Mouse (Mus musculus) neural tube, embryonic 15.5 days (tissue): ENCODE data around the gene Golph3. TPM values are rescaled to one million over a fixed set of nuclear protein-coding genes. Genes with fewer than 3 reads are reported as not detected.

Experiments used
- ATAC-seq: fragments of 200-750 bp; cut with Nextera tagmentation; 2 replicates; pipeline ENCODE4 v1.8.0; 2017; ENCODE audit warnings: mild to moderate bottlenecking, moderate TSS enrichment, moderate library complexity; ENCODE audit not compliant: low FRiP score
- H3K27ac ChIP-seq: fragments of 300-500 bp; sonication (generic); replicated peaks from 2 replicates; pipeline ENCODE4 v1.5.1; 2015; ENCODE audit warnings: mild to moderate bottlenecking, inconsistent platforms
- H3K27me3 ChIP-seq: fragments of 300-500 bp; sonication (generic); replicated peaks from 2 replicates; pipeline ENCODE4 v1.6.1; 2015; ENCODE audit warnings: inconsistent platforms
- H3K36me3 ChIP-seq: fragments of 300-500 bp; sonication (generic); 2 replicates; pipeline ENCODE4 v1.6.1; 2015; ENCODE audit warnings: inconsistent platforms
- H3K4me1 ChIP-seq: fragments of 300-500 bp; sonication (generic); 2 replicates; pipeline ENCODE4 v1.6.1; 2015; ENCODE audit warnings: inconsistent platforms
- H3K4me2 ChIP-seq: fragments of 300-500 bp; sonication (generic); 2 replicates; pipeline ENCODE4 v1.6.1; 2015; ENCODE audit warnings: inconsistent platforms, mild to moderate bottlenecking, moderate library complexity
- H3K4me3 ChIP-seq: fragments of 300-500 bp; sonication (generic); replicated peaks from 2 replicates; pipeline ENCODE4 v1.5.1; 2015; ENCODE audit warnings: mild to moderate bottlenecking, inconsistent platforms
- H3K9ac ChIP-seq: fragments of 300-500 bp; sonication (generic); replicated peaks from 2 replicates; pipeline ENCODE4 v1.6.1; 2015; ENCODE audit warnings: mild to moderate bottlenecking, inconsistent platforms
- H3K9me3 ChIP-seq: fragments of 300-500 bp; sonication (generic); replicated peaks from 2 replicates; pipeline ENCODE4 v1.6.1; 2016; ENCODE audit warnings: inconsistent platforms
- WGBS: fragments of 180-500 bp; shearing (Covaris S2); methylation state at CpG from one replicate; pipeline ENCODE4 v1.1.7; 2015; ENCODE audit warnings: mixed read lengths; 5-methylcytosine and 5-hydroxymethylcytosine counted together
- polyA plus RNA-seq: library from polyadenylated mRNA; unstranded; fragments of >200 nt; fragmentation: Nextera tagmentation; extraction: Ambion mirVana; gene quantifications from 2 replicates; pipeline ENCODE4 v1.2.1, GENCODE M21; 2015

Gene Golph3
- polyA plus RNA-seq, 1 experiment from 2014 or later, result 73.1 TPM

GRCm38 (mm10) chr15:12373496-12373895 is 52.2 kb downstream of the Golph3 start:
- H3K27ac ChIP-seq, result no peak overlapping the region
- no peak for ATAC-seq
- no peak overlapping the region for H3K4me3 ChIP-seq
- H3K4me2 ChIP-seq, result no peak overlapping the region
- no peaks in the 10 kb centered on the region for H3K9me3 ChIP-seq
- WGBS, result 80% methylated on average over 14 of the region's 14 CpGs
- no peak overlapping the region for H3K9ac ChIP-seq
- H3K36me3 ChIP-seq, result no peaks in the 10 kb centered on the region
- peaks cover 14% of the 10 kb centered on the region for H3K4me1 ChIP-seq
- H3K27me3 ChIP-seq, result 0 out of 2 replicates have a peak, but pooled peaks cover 3% of the 10 kb centered on the region

- Histone ChIP-seq H3K9me3 (no peaks in the 10 kb centered on the region), H3K27me3 (0 out of 2 replicates have a peak, but pooled peaks cover 3% of the 10 kb centered on the region), H3K36me3 (no peaks in the 10 kb centered on the region), H3K27ac (no peak overlapping the region), H3K4me3 (no peak overlapping the region), H3K4me2 (no peak overlapping the region), H3K9ac (no peak overlapping the region), H3K4me1 (peaks cover 14% of the 10 kb centered on the region)
- 88% methylated on average over 6 of the region's 6 CpGs for WGBS
- no peak for ATAC-seq
Measured at GRCm38 (mm10) chr15:12373918-12374317, 52.7 kb downstream of the Golph3 start.

GRCm38 (mm10) chr15:12374916-12375315 is 53.7 kb downstream of the Golph3 start:
- Histone ChIP-seq H3K9ac (no peak overlapping the region), H3K27ac (no peak overlapping the region), H3K27me3 (0 out of 2 replicates have a peak, but pooled peaks cover 3% of the 10 kb centered on the region), H3K9me3 (no peaks in the 10 kb centered on the region), H3K4me3 (no peak overlapping the region; the same call in 1 of the 2 replicates), H3K36me3 (no peaks in the 10 kb centered on the region), H3K4me2 (peak overlapping the region; percentile 51), H3K4me1 (peaks cover 14% of the 10 kb centered on the region)
- ATAC-seq, result no peak
- 64% methylated on average over 18 of the region's 18 CpGs for WGBS

GRCm38 (mm10) chr15:12375641-12376311 is 54.5 kb downstream of the Golph3 start:
- Histone ChIP-seq H3K4me1 (peaks cover 14% of the 10 kb centered on the region), H3K27ac (peak overlapping the region; percentile 33; the same call in 1 of the 2 replicates), H3K9me3 (no peaks in the 10 kb centered on the region), H3K4me3 (no peak overlapping the region; the same call in 1 of the 2 replicates), H3K27me3 (0 out of 2 replicates have a peak, but pooled peaks cover 3% of the 10 kb centered on the region), H3K36me3 (no peaks in the 10 kb centered on the region), H3K9ac (no peak overlapping the region), H3K4me2 (peak overlapping the region; percentile 51)
- 6% methylated on average over 19 of the region's 19 CpGs for WGBS
- peak; percentile 54; the same call in 1 of the 2 replicates for ATAC-seq

GRCm38 (mm10) chr15:12376491-12377069 is 55.3 kb downstream of the Golph3 start:
- ATAC-seq, result no peak
- Histone ChIP-seq H3K27me3 (0 out of 2 replicates have a peak, but pooled peaks cover 3% of the 10 kb centered on the region), H3K9ac (no peak overlapping the region), H3K4me2 (no peak overlapping the region; the same call in 1 of the 2 replicates), H3K4me3 (no peak overlapping the region), H3K4me1 (peaks cover 10% of the 10 kb centered on the region), H3K9me3 (no peaks in the 10 kb centered on the region), H3K36me3 (no peaks in the 10 kb centered on the region), H3K27ac (no peak overlapping the region)
- 53% methylated on average over 13 of the region's 13 CpGs for WGBS

GRCm38 (mm10) chr15:12377800-12378199 is 56.5 kb downstream of the Golph3 start:
- no peaks in the 10 kb centered on the region for H3K9me3 ChIP-seq
- no peak overlapping the region for H3K27ac ChIP-seq
- no peak for ATAC-seq
- H3K4me2 ChIP-seq, result no peak overlapping the region
- no peak overlapping the region for H3K4me3 ChIP-seq
- peaks cover 10% of the 10 kb centered on the region for H3K4me1 ChIP-seq
- H3K36me3 ChIP-seq, result no peaks in the 10 kb centered on the region
- H3K9ac ChIP-seq, result no peak overlapping the region
- WGBS, result 63% methylated on average over 10 of the region's 10 CpGs
- H3K27me3 ChIP-seq, result 0 out of 2 replicates have a peak, but pooled peaks cover 3% of the 10 kb centered on the region

GRCm38 (mm10) chr15:12380057-12380456 is 58.8 kb downstream of the Golph3 start:
- Histone ChIP-seq H3K4me3 (no peak overlapping the region), H3K9ac (no peak overlapping the region), H3K4me2 (no peak overlapping the region), H3K27me3 (no peaks in the 10 kb centered on the region), H3K27ac (no peak overlapping the region), H3K36me3 (no peaks in the 10 kb centered on the region), H3K4me1 (peaks cover 10% of the 10 kb centered on the region), H3K9me3 (no peaks in the 10 kb centered on the region)
- 94% methylated on average over 3 of the region's 3 CpGs for WGBS
- no peak for ATAC-seq

GRCm38 (mm10) chr15:12380548-12380947 is 59.3 kb downstream of the Golph3 start:
- no peak overlapping the region for H3K4me3 ChIP-seq
- H3K9me3 ChIP-seq, result no peaks in the 10 kb centered on the region
- no peak overlapping the region for H3K27ac ChIP-seq
- peaks cover 10% of the 10 kb centered on the region for H3K4me1 ChIP-seq
- H3K4me2 ChIP-seq, result no peak overlapping the region
- ATAC-seq, result no peak
- no peak overlapping the region for H3K9ac ChIP-seq
- no peaks in the 10 kb centered on the region for H3K27me3 ChIP-seq
- 53% methylated on average over 5 of the region's 5 CpGs for WGBS
- H3K36me3 ChIP-seq, result no peaks in the 10 kb centered on the region

GRCm38 (mm10) chr15:12384679-12385078 is 63.4 kb downstream of the Golph3 start:
- no peak for ATAC-seq
- no peak overlapping the region for H3K9ac ChIP-seq
- no peaks in the 10 kb centered on the region for H3K27me3 ChIP-seq
- no peak overlapping the region for H3K4me2 ChIP-seq
- 87% methylated on average over 13 of the region's 13 CpGs for WGBS
- H3K4me1 ChIP-seq, result 0 out of 2 replicates have a peak, but pooled peaks cover 2% of the 10 kb centered on the region
- H3K27ac ChIP-seq, result no peak overlapping the region
- H3K36me3 ChIP-seq, result no peaks in the 10 kb centered on the region
- no peak overlapping the region for H3K4me3 ChIP-seq
- H3K9me3 ChIP-seq, result no peaks in the 10 kb centered on the region

GRCm38 (mm10) chr15:12388726-12389489 is 67.7 kb downstream of the Golph3 start:
- Histone ChIP-seq H3K27ac (no peak overlapping the region), H3K4me2 (no peak overlapping the region), H3K9ac (no peak overlapping the region), H3K4me3 (no peak overlapping the region), H3K27me3 (no peaks in the 10 kb centered on the region), H3K36me3 (no peaks in the 10 kb centered on the region; the same call in 1 of the 2 replicates), H3K9me3 (no peaks in the 10 kb centered on the region), H3K4me1 (0 out of 2 replicates have a peak, but pooled peaks cover 2% of the 10 kb centered on the region)
- WGBS, result 45% methylated on average over 15 of the region's 15 CpGs
- no peak for ATAC-seq

GRCm38 (mm10) chr15:12394758-12395157 is 73.5 kb downstream of the Golph3 start:
- H3K27ac ChIP-seq, result no peak overlapping the region
- no peak for ATAC-seq
- H3K27me3 ChIP-seq, result no peaks in the 10 kb centered on the region
- H3K4me3 ChIP-seq, result no peak overlapping the region
- WGBS, result 93% methylated on average over 10 of the region's 10 CpGs
- H3K4me2 ChIP-seq, result no peak overlapping the region
- H3K4me1 ChIP-seq, result no peaks in the 10 kb centered on the region
- H3K36me3 ChIP-seq, result peaks cover 7% of the 10 kb centered on the region; the same call in 1 of the 2 replicates
- H3K9me3 ChIP-seq, result no peaks in the 10 kb centered on the region
- H3K9ac ChIP-seq, result no peak overlapping the region
